Mouse (Mus musculus) spleen, adult 10 weeks (tissue): ENCODE data around the gene Slc35f3. TPM values are rescaled to one million over a fixed set of nuclear protein-coding genes. Genes with fewer than 3 reads are reported as not detected.

Experiments used
- polyA plus RNA-seq: library from polyadenylated mRNA; stranded (reverse); fragments of 350-450 nt; fragmentation: Illumina TruSeq; extraction: RNeasy Lipid Tissue Mini Kit (QIAGEN cat#74804); gene quantifications from one replicate; pipeline ENCODE4 v1.2.3, GENCODE M21; 2015; ENCODE audit warnings: low replicate concordance; ENCODE audit not compliant: insufficient read depth

The Slc35f3 gene
- 0.17 TPM for polyA plus RNA-seq

GRCm38 (mm10) chr8:126298296-126299093 lies at the start of gene Slc35f3:
TSS of gene Slc35f3 (plus strand) at chr8:126298558.

GRCm38 (mm10) chr8:126422174-126422919 lies 124.0 kb downstream of the Slc35f3 start, which contains the start of gene Coa6:
TSS of gene Coa6 (plus strand) at chr8:126422515.

Other genes with a start within 250 kb of the Slc35f3 start
- 22.5 TPM for gene Coa6, start 124.0 kb downstream of the Slc35f3 start, polyA plus RNA-seq
- 6.4 TPM for gene Tarbp1, start 176.5 kb downstream of the Slc35f3 start, polyA plus RNA-seq